Mouse (Mus musculus) activated CD4-positive, CD25-positive, alpha-beta regulatory T cell (primary cell): ENCODE measurements around the gene Gm7173. TPM values are rescaled to one million over a fixed set of nuclear protein-coding genes. Genes with fewer than 3 reads are reported as not detected.

Experiments
- polyA plus RNA-seq, 2 experiments: library from polyadenylated mRNA; unstranded; fragments of 100-300 nt; shearing (Covaris generic); gene quantifications; one replicate each; pipeline ENCODE4 v1.2.1; 2017

Gm7173 gene
- under 1 TPM in 1 of 2 experiments, not detected in 1; 0.06 TPM for polyA plus RNA-seq

DNA sequence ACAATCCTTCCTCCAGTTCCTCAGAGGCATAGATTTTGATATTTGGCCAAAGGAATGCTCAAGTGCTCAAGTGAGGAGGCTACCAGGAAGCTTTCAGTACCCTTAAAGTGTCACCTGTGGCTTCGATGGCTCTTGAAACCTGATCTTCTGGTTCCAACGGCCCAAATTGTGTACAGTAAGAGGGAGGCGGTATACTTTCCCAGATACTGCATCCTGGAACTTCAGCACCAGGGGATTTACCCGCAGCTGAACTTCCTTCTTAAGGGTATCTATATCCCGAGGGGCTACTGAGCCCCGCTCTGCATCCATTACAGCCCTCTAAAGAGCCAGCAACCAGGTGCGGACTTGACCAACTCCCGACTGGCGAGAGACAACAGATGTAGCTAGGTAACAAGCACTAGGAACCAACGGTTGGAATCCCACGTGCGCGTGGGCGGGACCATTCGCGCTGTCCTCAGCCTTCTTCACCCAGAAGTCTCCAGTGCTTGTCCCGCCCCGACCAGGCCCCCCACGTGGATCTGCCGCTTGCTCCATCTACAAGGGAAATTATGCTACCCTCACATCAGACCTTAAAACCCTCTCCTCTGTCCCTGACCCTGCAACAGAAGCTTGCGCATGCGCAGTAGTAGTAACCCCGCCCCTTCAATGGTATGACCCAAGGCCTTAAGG, at the start of gene Gm7173:
Gene Gm7173, minus strand, starts transcription at position 309 of the 669 bp plus-strand sequence.

Other genes with a start within 250 kb of the Gm7173 start
- gene Mageb16, start 154.2 kb upstream of the Gm7173 start, polyA plus RNA-seq = not detected